Mouse (Mus musculus) thymus, adult 18-20 months (tissue): ENCODE results near the gene Zfp964.
"Not testable (repeated sequence)": the region's sequence is repeated elsewhere in the genome, so short reads cannot be mapped to it uniquely, and the experiment has no call there.

ENCODE experiments used
- DNase-seq, 2 experiments: peaks; one replicate each; pipeline ENCODE4 v3.0.0; 2022; ENCODE audit warnings: mixed read lengths in 2 of 2

Gene Zfp964

GRCm38 (mm10) chr8:69654358-69654981 lies at the start of gene Zfp964:
Gene Zfp964 (plus strand): TSS chr8:69654479.
- peak; percentile 75 to 77 for DNase-seq

DNA sequence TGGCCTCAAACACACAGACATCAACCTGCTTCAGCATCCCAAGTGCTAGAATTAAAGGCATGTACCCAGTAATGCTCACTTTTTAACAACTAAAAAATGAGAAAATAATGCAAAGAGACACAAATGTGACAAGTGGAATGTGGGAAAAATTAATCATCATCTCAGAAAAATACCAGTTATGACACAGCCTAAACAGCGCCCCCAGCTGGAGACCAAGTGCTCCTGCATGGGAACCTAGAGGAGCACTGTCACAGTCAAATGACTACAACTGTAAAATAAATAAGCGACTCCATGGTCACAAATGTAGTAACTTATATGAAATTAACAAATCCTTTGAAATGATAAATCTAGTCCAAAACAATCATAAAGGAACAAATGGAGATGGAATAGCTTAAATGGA lies 39.6 kb upstream of the Zfp964 start:
- DNase-seq: no peak

DNA sequence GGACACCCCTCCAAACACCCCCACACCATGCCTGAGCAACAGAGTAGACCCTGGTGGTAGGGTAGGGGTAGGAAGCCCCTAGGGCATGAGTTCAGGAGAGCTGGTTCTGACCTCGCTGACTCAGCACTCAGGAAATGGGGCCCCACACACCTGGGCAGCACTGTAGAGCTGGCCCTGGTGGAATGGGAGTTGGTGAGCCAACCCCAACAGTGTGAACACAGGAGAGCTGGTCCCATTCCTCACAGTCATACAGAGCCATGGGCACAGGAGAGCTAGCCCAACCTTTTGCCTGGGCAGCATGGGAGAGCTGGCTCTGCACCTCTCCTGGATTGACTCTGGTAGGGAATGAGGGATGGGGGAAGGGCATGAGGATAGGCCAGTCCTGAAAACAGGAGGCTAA lies 36.2 kb upstream of the Zfp964 start:
- DNase-seq: no peak

DNA sequence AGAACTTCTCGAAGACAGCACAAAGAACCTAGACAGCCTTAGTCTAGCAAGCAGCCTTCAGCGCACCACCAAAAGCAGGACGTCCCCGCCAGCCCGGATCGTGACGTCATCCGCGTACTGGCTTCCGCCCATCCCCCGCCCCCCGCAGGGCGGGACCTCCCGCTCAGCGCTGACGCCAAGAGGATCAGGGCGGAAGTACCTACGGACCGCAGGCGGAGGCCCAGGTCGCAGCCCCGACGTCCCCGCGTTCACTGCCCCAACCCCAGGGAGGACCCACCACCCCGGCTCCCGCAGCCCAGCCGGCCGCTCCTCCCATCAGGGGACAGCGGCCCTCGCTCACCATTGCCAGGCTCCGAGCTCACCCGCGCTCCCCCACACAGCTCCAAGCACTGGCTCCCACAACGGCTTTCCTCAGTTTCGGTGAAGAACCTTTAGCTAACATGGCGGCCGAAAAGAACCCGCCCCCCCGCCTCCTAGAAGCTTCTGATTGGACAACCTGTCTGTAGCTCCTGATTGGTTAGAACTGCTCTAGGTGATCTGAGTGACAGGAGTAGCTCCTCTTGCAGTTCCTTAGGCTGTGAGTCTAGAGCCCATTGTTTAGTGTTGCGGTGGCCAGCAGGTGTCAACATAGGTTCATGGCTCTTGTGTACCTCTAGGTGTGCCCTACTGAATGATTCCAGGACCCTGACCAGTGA lies 29.0 kb upstream of the Zfp964 start, which contains the start of gene Zfp868:
Gene Zfp868 (minus strand): TSS at position 454 of the 695 bp plus-strand sequence.
- DNase-seq: peak; percentile 96 to 97

DNA sequence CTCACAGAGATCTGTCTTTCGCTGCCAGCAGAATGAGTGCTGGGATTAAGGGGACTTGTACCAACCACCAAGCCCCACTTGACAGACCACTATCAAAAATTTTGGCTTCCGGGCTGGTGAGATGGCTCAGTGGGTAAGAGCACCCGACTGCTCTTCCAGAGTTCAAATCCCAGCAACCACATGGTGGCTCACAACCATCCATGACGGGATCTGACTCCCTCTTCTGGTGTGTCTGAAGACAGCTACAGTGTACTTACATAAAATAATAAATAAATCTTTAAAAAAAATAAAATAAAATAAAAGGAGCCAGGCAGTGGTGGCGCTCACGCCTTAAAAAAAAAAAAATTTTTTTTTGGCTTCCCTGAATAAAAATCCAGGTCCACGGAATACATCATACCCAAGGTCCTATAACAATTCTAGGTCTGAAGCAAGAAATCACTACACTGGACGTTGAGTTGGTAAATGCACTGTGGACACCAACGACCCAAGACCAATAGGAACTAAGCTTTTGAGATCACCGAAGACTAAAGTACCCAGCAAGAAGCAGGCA lies 396 bp upstream of the Zfp964 start:
- DNase-seq: no peak

DNA sequence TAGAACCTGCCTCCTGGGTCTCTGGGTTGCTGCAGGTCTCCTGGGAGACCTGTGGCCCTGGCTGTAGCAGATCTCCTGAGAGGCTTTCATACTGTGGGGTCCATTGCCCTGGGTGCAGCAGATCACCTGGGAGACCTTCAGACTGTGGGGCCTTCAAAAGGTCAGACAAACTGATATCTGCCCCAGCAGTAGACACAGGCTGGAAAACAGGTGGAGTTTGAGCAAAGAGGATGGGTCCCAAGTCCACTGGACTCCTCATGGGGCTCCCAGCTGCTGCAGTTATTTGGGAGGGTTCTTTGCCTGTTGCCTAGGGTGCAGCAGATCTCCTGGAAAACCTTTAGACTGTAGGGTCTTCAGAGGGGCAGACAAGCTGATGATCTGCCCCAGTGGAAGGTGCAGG lies 7.0 kb downstream of the Zfp964 start:
- DNase-seq: no peak

GRCm38 (mm10) chr8:69665051-69665450 lies 10.8 kb downstream of the Zfp964 start:
- DNase-seq: not testable (repeated sequence)

DNA sequence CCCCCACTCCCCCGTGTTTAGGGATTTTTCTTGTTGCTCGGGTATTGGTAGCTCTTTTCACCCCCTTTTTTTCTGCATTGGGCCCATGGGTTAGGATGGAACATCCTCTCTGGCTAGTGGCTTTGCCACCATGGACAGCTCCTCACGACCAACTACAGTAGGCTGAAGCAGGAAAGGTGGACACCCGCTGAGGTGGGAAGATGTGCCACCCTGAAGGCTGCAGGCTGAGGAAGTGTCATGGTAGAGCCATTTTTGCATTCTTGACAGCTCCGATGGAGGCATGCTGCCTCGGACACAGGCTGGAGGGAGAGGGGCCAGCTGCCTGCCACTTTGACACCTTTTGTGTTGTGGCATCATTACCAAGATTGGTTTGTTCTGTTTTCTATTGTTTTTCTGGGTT lies 47.5 kb downstream of the Zfp964 start:
- no peak for DNase-seq

DNA sequence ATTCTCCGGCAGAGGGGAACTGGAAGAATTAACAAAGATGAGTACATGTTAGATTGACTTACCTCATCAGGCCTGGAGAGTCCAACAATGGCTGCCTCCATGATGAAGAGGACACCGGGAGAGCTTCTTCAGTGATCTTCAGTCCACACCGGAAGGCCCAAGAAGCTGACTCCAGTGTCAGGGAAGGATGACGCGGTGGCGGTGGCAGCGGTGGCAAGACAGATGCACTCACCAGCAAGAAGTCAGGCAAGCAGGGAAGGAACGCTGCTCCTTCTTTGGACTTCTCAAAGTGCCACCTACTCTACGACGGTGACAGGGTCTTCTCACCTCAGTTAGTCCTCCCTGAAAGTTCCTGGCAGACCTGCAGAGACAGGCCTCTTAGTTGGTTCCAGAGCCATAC lies 56.3 kb downstream of the Zfp964 start, which contains the start of gene Zfp869:
Gene Zfp869 (minus strand): TSS at position 101 of the 400 bp plus-strand sequence.
- DNase-seq: not testable (repeated sequence)

DNA sequence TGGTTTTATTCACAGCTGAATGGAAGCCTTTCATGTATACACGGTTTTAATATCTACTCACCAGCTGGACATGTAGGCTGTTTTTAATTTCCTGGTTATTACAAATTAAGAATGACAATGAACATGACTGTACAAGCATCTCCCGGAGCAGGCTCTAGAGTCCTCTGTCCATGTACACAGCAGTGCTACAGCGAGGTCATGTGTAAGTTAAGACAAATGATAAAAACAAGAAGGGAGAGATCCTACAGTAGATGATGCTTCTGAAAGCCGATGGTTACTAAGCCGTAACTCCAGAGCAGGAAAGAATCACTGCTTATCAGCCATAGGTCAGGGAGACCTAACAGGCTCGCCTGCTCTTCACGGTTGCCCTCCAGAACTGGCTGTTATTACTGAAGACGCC lies 59.2 kb downstream of the Zfp964 start:
- DNase-seq: no peak

DNA sequence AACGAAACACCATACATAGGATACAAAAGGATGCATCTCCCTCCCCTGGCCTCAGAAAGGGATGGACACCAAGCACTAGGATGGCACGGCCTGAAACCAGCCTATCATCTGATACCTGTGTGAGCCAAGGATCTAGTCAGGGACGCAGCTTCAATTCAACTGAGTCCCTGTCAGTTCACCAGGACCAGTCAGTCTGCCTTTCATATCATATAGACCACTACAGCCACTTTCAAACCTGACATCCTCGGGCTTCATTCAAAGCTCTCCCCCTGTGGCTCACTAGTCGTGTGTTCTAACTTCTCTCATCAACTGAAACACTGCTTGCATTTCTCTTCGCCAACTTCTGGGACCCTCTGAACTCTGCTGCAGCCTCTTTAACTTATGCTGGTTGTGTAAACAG lies 61.1 kb downstream of the Zfp964 start:
- DNase-seq: no peak
